Mouse (Mus musculus): ENCODE data around the gene Il3. TPM values are rescaled to one million over a fixed set of nuclear protein-coding genes. Genes with fewer than 3 reads are reported as not detected.

The Il3 gene
- polyA plus RNA-seq (2015; fragmentation: Nextera tagmentation; extraction: Ambion mirVana): not detected in 2 replicates

DNA sequence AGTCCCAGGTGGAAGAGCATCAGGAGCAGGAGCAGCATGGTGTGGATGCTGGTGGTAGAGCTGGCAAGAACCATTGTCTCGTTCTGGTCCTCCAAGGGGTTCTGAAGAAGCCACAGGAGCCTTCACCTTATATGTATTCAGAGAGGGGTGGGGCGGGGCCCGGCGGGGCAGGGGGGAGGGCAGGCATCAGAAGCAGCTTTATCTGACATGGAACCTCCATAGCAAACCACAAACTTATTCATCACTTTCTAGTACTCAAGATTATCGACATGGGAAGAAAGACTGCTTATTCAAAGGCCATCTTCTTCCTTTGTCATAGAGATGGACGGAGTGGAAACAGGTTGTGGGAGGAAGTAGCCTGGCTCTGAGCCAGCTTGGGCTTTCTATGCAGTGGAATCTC lies at the start of gene Il3:
Il3 (minus strand) TSS at position 101 of the 400 bp plus-strand sequence.
- ATAC-seq: no peak
- H3K27me3 ChIP-seq (replicated peaks): no peaks in the 10 kb centered on the region
- H3K9ac ChIP-seq: no peak within 1 kb of the TSS
- H3K4me1 ChIP-seq (replicated peaks): no peaks in the 10 kb centered on the region
- H3K4me3 ChIP-seq (replicated peaks): no peak within 1 kb of the TSS
- no peaks in the 10 kb centered on the region for H3K36me3 ChIP-seq
- no peak within 1 kb of the TSS for H3K27ac ChIP-seq
- WGBS: 79% methylated on average over 6 of the region's 6 CpGs
- no peak within 1 kb of the TSS for H3K4me2 ChIP-seq (replicated peaks)
- H3K9me3 ChIP-seq: no peaks in the 10 kb centered on the region

DNA sequence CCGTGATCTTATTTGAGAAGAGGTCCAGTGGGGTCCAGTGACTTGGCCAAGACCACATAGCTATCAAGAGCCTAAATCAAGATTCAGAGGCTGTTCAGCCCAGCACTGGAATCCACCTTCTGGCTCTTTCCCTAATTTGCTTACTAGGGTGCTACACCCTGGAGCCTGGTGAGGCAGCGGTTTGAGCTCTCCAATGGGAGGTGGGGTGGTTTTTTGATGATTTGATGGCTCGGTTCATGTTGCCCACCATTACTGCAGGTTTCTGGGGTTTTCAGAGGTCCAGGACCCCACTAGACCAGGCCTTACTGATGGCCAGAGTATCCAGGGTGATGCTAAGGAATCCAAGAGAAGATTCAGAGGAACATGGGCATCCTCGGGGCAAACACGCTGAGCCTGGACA lies 48.3 kb upstream of the Il3 start:
- Histone ChIP-seq H3K27ac (no peak overlapping the region), H3K4me1 (replicated peaks) (no peaks in the 10 kb centered on the region), H3K9me3 (no peaks in the 10 kb centered on the region), H3K36me3 (no peaks in the 10 kb centered on the region), H3K27me3 (replicated peaks) (no peaks in the 10 kb centered on the region), H3K4me3 (replicated peaks) (no peak overlapping the region), H3K9ac (no peak overlapping the region), H3K4me2 (replicated peaks) (no peak overlapping the region)
- 85% methylated on average over 5 of the region's 5 CpGs for WGBS
- ATAC-seq: no peak

GRCm38 (mm10) chr11:54314740-54315139 lies 47.7 kb upstream of the Il3 start:
- Histone ChIP-seq H3K27ac (no peak overlapping the region), H3K9me3 (no peaks in the 10 kb centered on the region), H3K4me3 (replicated peaks) (no peak overlapping the region), H3K4me2 (replicated peaks) (no peak overlapping the region), H3K36me3 (no peaks in the 10 kb centered on the region), H3K4me1 (replicated peaks) (no peaks in the 10 kb centered on the region), H3K27me3 (replicated peaks) (no peaks in the 10 kb centered on the region), H3K9ac (no peak overlapping the region)
- 17% methylated on average over 3 of the region's 3 CpGs for WGBS
- no peak for ATAC-seq

GRCm38 (mm10) chr11:54313391-54314360 lies 46.6 kb upstream of the Il3 start:
- WGBS: 73% methylated on average over 7 of the region's 7 CpGs

DNA sequence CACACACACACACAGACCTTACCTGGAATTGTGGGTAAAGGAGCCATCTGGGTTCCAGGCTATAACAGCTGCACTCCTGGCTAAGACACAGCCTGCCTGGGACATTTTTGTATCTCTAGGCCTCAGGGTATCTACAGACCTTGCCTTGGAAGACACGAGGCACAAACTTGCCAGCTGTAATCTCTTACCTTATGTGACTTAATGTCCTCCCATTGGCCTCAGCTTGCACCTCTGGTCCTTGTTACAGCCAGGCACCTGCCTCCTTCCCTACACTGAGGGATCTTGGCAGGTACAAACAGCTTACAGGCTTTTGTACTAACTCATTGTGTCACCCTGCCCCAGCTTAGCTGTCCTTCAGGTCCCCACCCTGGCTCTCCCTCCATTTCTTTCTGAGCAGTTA lies 45.5 kb upstream of the Il3 start:
- no peak overlapping the region for H3K9ac ChIP-seq
- H3K4me2 ChIP-seq (replicated peaks): no peak overlapping the region
- no peaks in the 10 kb centered on the region for H3K4me1 ChIP-seq (replicated peaks)
- no peak overlapping the region for H3K27ac ChIP-seq
- no peaks in the 10 kb centered on the region for H3K9me3 ChIP-seq
- H3K4me3 ChIP-seq (replicated peaks): no peak overlapping the region
- ATAC-seq: 0 out of 2 replicates have a peak, but pooled peaks have one; percentile 17
- H3K27me3 ChIP-seq (replicated peaks): no peaks in the 10 kb centered on the region
- 13% methylated on average over 1 of the region's 1 CpGs for WGBS
- H3K36me3 ChIP-seq: no peaks in the 10 kb centered on the region

More at GRCm38 (mm10) chr11:54313391-54314360, 46.6 kb upstream of the Il3 start:
- Histone ChIP-seq H3K9me3 (no peaks in the 10 kb centered on the region), H3K4me1 (replicated peaks) (no peaks in the 10 kb centered on the region), H3K27ac (no peak overlapping the region), H3K27me3 (replicated peaks) (no peaks in the 10 kb centered on the region), H3K4me2 (replicated peaks) (no peak overlapping the region), H3K4me3 (replicated peaks) (no peak overlapping the region), H3K9ac (no peak overlapping the region), H3K36me3 (no peaks in the 10 kb centered on the region)
- ATAC-seq: no peak

DNA sequence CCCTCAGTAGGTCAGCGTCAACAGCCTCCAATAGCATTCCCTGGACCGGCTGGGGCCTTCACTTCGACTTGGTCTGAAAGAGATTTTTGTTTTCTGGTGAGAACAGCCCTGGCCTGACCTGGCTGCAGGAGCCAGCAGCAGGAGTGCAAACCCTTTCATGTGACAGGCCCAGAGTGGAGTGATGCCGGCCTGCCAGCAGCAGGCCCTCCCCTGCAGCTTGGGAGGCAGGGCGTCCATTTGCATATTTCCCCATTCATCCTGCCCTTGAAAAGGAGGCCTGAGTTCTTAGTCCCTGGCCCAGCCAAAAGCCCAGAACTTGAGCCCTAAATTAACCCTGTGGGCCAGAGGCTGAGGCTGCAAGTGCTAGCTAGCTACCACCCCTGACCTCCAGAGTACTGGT lies 44.9 kb upstream of the Il3 start:
- Histone ChIP-seq H3K27ac (no peak overlapping the region), H3K27me3 (replicated peaks) (no peaks in the 10 kb centered on the region), H3K4me2 (replicated peaks) (no peak overlapping the region), H3K9me3 (no peaks in the 10 kb centered on the region), H3K4me1 (replicated peaks) (no peaks in the 10 kb centered on the region), H3K9ac (no peak overlapping the region), H3K4me3 (replicated peaks) (no peak overlapping the region), H3K36me3 (no peaks in the 10 kb centered on the region)
- 25% methylated on average over 5 of the region's 5 CpGs for WGBS
- no peak; the same call in 1 of the 2 replicates for ATAC-seq

DNA sequence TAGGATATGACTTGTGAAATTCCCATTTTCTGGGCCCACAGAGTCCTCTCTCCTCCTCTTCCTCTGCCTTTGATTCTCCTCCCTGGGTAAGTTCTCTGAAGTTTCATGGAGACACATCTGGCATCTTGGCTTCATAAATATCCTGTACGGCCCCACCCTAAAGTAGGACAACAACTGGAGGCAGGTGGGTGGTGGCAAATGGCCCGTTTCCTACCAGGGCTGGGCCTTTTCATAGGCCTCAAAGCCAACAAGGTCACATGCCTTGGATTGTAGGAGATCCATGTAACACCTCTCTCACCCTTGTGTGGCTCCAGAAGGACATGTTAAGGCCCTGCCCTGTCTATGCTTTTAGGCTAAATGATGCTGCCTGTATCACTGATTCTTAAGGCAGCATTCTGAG lies 43.5 kb upstream of the Il3 start:
- Histone ChIP-seq H3K4me3 (replicated peaks) (no peak overlapping the region), H3K9ac (no peak overlapping the region), H3K9me3 (no peaks in the 10 kb centered on the region), H3K27me3 (replicated peaks) (no peaks in the 10 kb centered on the region), H3K4me2 (replicated peaks) (no peak overlapping the region), H3K36me3 (no peaks in the 10 kb centered on the region), H3K4me1 (replicated peaks) (no peaks in the 10 kb centered on the region), H3K27ac (no peak overlapping the region)
- ATAC-seq: no peak
- WGBS: 79% methylated on average over 2 of the region's 2 CpGs

GRCm38 (mm10) chr11:54307139-54307816 lies 40.2 kb upstream of the Il3 start:
- Histone ChIP-seq H3K4me1 (replicated peaks) (peaks cover 4% of the 10 kb centered on the region), H3K4me3 (replicated peaks) (no peak overlapping the region), H3K27me3 (replicated peaks) (peaks cover 8% of the 10 kb centered on the region; the same call in 1 of the 2 replicates), H3K9ac (no peak overlapping the region), H3K27ac (no peak overlapping the region), H3K9me3 (no peaks in the 10 kb centered on the region), H3K36me3 (no peaks in the 10 kb centered on the region), H3K4me2 (replicated peaks) (no peak overlapping the region)
- 74% methylated on average over 7 of the region's 7 CpGs for WGBS
- no peak for ATAC-seq

GRCm38 (mm10) chr11:54305331-54305730 lies 38.3 kb upstream of the Il3 start:
- Histone ChIP-seq H3K27ac (no peak overlapping the region), H3K4me3 (replicated peaks) (no peak overlapping the region), H3K9ac (no peak overlapping the region), H3K4me2 (replicated peaks) (no peak overlapping the region), H3K9me3 (no peaks in the 10 kb centered on the region), H3K4me1 (replicated peaks) (peaks cover 4% of the 10 kb centered on the region), H3K36me3 (no peaks in the 10 kb centered on the region), H3K27me3 (replicated peaks) (peaks cover 8% of the 10 kb centered on the region; the same call in 1 of the 2 replicates)
- no peak for ATAC-seq
- WGBS: 79% methylated on average over 3 of the region's 3 CpGs

- Histone ChIP-seq H3K4me3 (replicated peaks) (peak overlapping the region; percentile 50), H3K27ac (no peak overlapping the region), H3K36me3 (no peaks in the 10 kb centered on the region), H3K4me1 (replicated peaks) (peaks cover 4% of the 10 kb centered on the region), H3K9me3 (no peaks in the 10 kb centered on the region), H3K9ac (peak overlapping the region; percentile 34), H3K27me3 (replicated peaks) (peaks cover 8% of the 10 kb centered on the region; the same call in 1 of the 2 replicates), H3K4me2 (replicated peaks) (peak overlapping the region; percentile 93)
- 8% methylated on average over 7 of the region's 7 CpGs for WGBS
- no peak for ATAC-seq
Observed at GRCm38 (mm10) chr11:54304471-54304873, 37.4 kb upstream of the Il3 start.

DNA sequence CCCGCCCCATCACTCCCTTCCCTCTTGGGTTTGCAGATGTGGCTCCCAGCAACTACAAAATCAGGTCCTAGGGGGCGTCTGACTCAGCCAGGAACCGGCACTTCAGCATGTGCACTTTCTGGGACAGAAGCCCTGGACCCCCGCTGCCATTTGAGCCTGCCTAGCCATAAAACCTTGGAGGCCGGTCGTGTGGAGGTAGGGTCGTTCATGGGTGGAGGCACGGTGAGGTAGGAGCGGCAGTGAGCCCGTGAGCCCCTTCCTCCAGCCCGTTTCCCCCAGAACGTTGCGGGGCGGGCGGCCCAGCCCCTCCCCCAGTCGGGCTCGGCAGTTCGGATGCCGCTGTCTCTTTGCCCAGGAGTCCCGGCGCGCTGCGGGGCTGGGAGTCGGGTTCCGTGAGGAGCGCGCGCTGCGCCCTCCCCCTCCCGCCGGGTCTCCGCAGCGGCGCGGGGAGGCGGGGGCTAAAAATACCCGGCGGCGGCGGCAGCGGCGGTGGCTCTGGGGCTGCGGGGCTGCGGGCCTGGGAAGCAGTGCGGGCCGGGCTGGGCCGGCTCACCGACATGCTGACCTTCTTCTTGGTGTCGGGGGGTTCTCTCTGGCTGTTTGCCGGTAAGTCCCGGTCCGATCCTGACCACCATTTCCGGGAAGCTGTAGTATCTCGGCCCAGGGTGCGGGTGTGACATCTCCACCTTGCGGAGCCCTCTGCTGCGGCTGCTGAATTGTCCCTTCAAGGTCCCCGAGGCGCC lies 36.8 kb upstream of the Il3 start, which contains the start of gene Acsl6:
Acsl6 (plus strand) TSS at position 71 of the 743 bp plus-strand sequence.
- under 1% methylated on average over 56 of the region's 59 CpGs for WGBS
- peak within 1 kb of the TSS; percentile 50 for H3K4me3 ChIP-seq (replicated peaks)
- peak within 1 kb of the TSS; percentile 93 for H3K4me2 ChIP-seq (replicated peaks)
- ATAC-seq: peak; percentile 34; the same call in 1 of the 2 replicates
- no peak within 1 kb of the TSS for H3K27ac ChIP-seq
- peak within 1 kb of the TSS; percentile 34 for H3K9ac ChIP-seq
- H3K36me3 ChIP-seq: no peaks in the 10 kb centered on the region
- peaks cover 4% of the 10 kb centered on the region for H3K4me1 ChIP-seq (replicated peaks)
- no peaks in the 10 kb centered on the region; the same call in 1 of the 2 replicates for H3K9me3 ChIP-seq
- H3K27me3 ChIP-seq (replicated peaks): peaks cover 8% of the 10 kb centered on the region; the same call in 1 of the 2 replicates
